Mouse (Mus musculus) heart, postnatal 0 days (tissue): Measurements from ENCODE around the gene Pex16.

Source experiments
- CTCF ChIP-seq: IDR thresholded peaks from 2 replicates; pipeline ENCODE4 v1.5.1; 2016; ENCODE audit warnings: antibody characterized with exemption, control low read depth, low read depth
- EP300 ChIP-seq: IDR thresholded peaks from 2 replicates; pipeline ENCODE4 v1.6.1; 2016; ENCODE audit warnings: antibody characterized with exemption, low read depth

DNA sequence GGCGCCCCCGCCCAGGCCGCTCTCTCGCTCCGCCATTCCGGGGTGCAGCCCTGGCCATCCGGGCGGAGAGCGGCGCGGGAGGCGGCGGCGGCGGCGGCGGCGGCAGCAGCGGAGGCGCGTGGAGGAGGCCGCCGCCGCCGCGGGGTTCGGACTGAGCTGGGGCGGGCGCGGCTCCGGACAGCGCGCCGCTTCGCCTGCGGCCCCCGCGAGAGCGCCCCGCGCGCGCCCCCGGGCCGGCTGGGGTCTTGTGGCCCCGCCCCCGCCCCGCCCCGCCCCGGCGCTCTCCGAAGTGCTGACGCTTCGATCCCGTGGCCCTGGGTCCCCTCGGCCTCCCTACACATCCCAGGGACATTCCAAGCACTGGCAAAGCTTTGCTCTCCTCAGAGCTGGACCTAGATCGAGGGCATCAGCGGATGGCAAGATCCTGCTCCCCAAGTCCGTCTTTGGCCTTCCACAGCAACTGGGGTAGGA, 26.6 kb downstream of the Pex16 start, which contains the start of gene Mapk8ip1:
- no peak for TF ChIP-seq CTCF
- no peak for TF ChIP-seq EP300
